In the genomic region with DNA sequence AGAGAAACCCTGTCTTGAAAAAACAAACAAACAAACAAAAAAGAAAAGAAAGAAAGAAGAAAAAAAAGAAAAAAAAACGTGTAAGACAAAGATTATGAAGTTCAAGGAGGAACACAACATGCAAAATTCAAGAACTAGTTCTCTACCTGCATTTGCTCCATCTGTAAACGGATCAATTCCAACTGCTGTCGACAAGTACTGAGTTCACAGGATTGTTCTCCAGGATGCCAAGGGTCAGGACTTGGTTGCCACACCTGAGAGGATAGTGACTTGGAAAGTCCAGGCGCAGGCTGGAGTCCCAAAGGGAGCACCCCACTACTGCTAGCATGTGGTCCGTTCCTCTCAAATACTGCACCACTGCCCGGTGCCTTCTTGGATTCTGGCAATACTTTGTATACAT, we compare ENCODE assay signal across 30 mouse cellular contexts. TPM values are rescaled to one million over a fixed set of nuclear protein-coding genes. Genes with fewer than 3 reads are reported as not detected.
DNase-seq lines count a peak whose midpoint lies in the region; ATAC-seq and TF ChIP-seq lines count a peak whose summit lies in the region.
"Had no signal": no experiment of that assay in that cellular context is flagged by ENCODE, and none has a peak within 500 bp of the region (broad histone marks: within the 10 kb centered on the region; RNA-seq: fewer than 3 reads in every experiment).

No protein-coding gene starts in this region.

- no peak overlapping the region for H3K4me2 ChIP-seq in liver, embryonic 12.5 days
- H3K4me2 ChIP-seq in midbrain, embryonic 11.5 days = no peak overlapping the region
- H3K4me2 ChIP-seq: embryonic facial prominence, embryonic 13.5 days; embryonic facial prominence, embryonic 15.5 days; forebrain, embryonic 12.5 days had no signal

- TF ChIP-seq EP300 in heart, adult 2 months (IDR thresholded peaks at IDR 0.05; ENCODE audit: insufficient read depth, low read depth, low read length) = no peak

- peaks cover 17% of the 10 kb centered on the region for H3K36me3 ChIP-seq in heart, adult 2 months (ENCODE audit: control insufficient read depth, insufficient read depth, low read length)
- peaks cover 50% of the 10 kb centered on the region for H3K36me3 ChIP-seq in heart, embryonic 10.5 days
- H3K36me3 ChIP-seq in liver, adult 2 months (ENCODE audit: control insufficient read depth, insufficient read depth, low read length) = peaks cover 17% of the 10 kb centered on the region
- H3K36me3 ChIP-seq in liver, embryonic 12.5 days = peaks cover 57% of the 10 kb centered on the region
- peaks cover 13% of the 10 kb centered on the region for H3K36me3 ChIP-seq in midbrain, embryonic 11.5 days (ENCODE audit: control insufficient read depth, insufficient read depth, low read length)
- H3K36me3 ChIP-seq in midbrain, embryonic 10.5 days = peaks cover 57% of the 10 kb centered on the region

- H3K4me1 ChIP-seq in heart, adult 2 months (ENCODE audit: control insufficient read depth, insufficient read depth, low read length) = peaks cover 2% of the 10 kb centered on the region
- peaks cover 27% of the 10 kb centered on the region for H3K4me1 ChIP-seq in heart, embryonic 10.5 days
- peaks cover 25% of the 10 kb centered on the region for H3K4me1 ChIP-seq in liver, adult 2 months (ENCODE audit: control insufficient read depth, insufficient read depth, low read length)
- peaks cover 7% of the 10 kb centered on the region for H3K4me1 ChIP-seq in liver, embryonic 12.5 days
- H3K4me1 ChIP-seq in midbrain, embryonic 11.5 days (ENCODE audit: control insufficient read depth, insufficient read depth, low read length) = no peaks in the 10 kb centered on the region
- no peaks in the 10 kb centered on the region for H3K4me1 ChIP-seq in midbrain, embryonic 10.5 days
- H3K4me1 ChIP-seq: forebrain, embryonic 10.5 days; forebrain, embryonic 12.5 days had no signal

- TF ChIP-seq POLR2A in heart, adult 2 months (IDR thresholded peaks at IDR 0.05; ENCODE audit: insufficient read depth, low read depth, low read length) = no peak
- no peak for TF ChIP-seq POLR2A in liver, adult 2 months (IDR thresholded peaks at IDR 0.05; ENCODE audit: extremely low read depth, insufficient read depth, low read length)

- H3K9ac ChIP-seq in heart, adult 2 months (ENCODE audit: low read depth, low read length) = no peak overlapping the region
- H3K9ac ChIP-seq in liver, adult 2 months (ENCODE audit: low read depth, low read length) = no peak overlapping the region
- H3K9ac ChIP-seq in liver, embryonic 12.5 days = no peak overlapping the region
- no peak overlapping the region for H3K9ac ChIP-seq in midbrain, embryonic 11.5 days (ENCODE audit: low read length)
- H3K9ac ChIP-seq: embryonic facial prominence, embryonic 13.5 days; embryonic facial prominence, embryonic 15.5 days; forebrain, embryonic 12.5 days had no signal

- peak overlapping the region; percentile 70 for H3K4me3 ChIP-seq in gastrocnemius, adult 2 months
- no peak overlapping the region for H3K4me3 ChIP-seq in heart, adult 2 months
- H3K4me3 ChIP-seq in heart, embryonic 10.5 days = no peak overlapping the region
- no peak overlapping the region for H3K4me3 ChIP-seq in liver, adult 2 months (ENCODE audit: insufficient read depth, low read depth, low read length)
- H3K4me3 ChIP-seq in liver, embryonic 12.5 days = no peak overlapping the region
- H3K4me3 ChIP-seq in midbrain, embryonic 11.5 days (ENCODE audit: low read depth, low read length) = no peak overlapping the region
- no peak overlapping the region for H3K4me3 ChIP-seq in midbrain, embryonic 10.5 days
- H3K4me3 ChIP-seq: embryonic facial prominence, embryonic 13.5 days; embryonic facial prominence, embryonic 15.5 days; erythroblast, embryonic 14.5 days; forebrain, embryonic 10.5 days; forebrain, embryonic 12.5 days had no signal

- WGBS in heart, adult 2 months = 90% methylated on average over 6 of the region's 6 CpGs
- WGBS in heart, embryonic 10.5 days = 90% methylated on average over 6 of the region's 6 CpGs
- WGBS in liver, adult 2 months = 34% methylated on average over 6 of the region's 6 CpGs
- WGBS in liver, embryonic 12.5 days (ENCODE audit: insufficient replicate concordance) = 82% methylated on average over 6 of the region's 6 CpGs
- 88% methylated on average over 6 of the region's 6 CpGs for WGBS in midbrain, embryonic 11.5 days
- WGBS in midbrain, embryonic 10.5 days = 91% methylated on average over 6 of the region's 6 CpGs

- H3K27ac ChIP-seq in gastrocnemius, adult 2 months = peak overlapping the region; percentile 92
- H3K27ac ChIP-seq in heart, adult 2 months = peak overlapping the region; percentile 84
- no peak overlapping the region for H3K27ac ChIP-seq in heart, embryonic 10.5 days
- H3K27ac ChIP-seq in liver, adult 2 months (replicated peaks; ENCODE audit: insufficient read depth, low read depth, low read length) = peak overlapping the region; percentile 73
- no peak overlapping the region for H3K27ac ChIP-seq in liver, embryonic 12.5 days
- H3K27ac ChIP-seq in midbrain, embryonic 11.5 days (ENCODE audit: low read depth, low read length) = no peak overlapping the region
- H3K27ac ChIP-seq in midbrain, embryonic 10.5 days (replicated peaks) = no peak overlapping the region
- H3K27ac ChIP-seq: forebrain, embryonic 10.5 days; forebrain, embryonic 12.5 days had no signal

- H3K79me2 ChIP-seq in heart, adult 2 months (replicated peaks; ENCODE audit: control insufficient read depth, insufficient read depth, low read length) = no peaks in the 10 kb centered on the region
- H3K79me2 ChIP-seq in liver, adult 2 months (ENCODE audit: control insufficient read depth, insufficient read depth, low read length) = peaks cover 10% of the 10 kb centered on the region; the same call in 1 of the 2 replicates

- no peak for TF ChIP-seq CTCF in gastrocnemius, adult 2 months (IDR thresholded peaks at IDR 0.05)
- no peak for TF ChIP-seq CTCF in heart, adult 2 months (IDR thresholded peaks at IDR 0.05)
- no peak for TF ChIP-seq CTCF in liver, adult 2 months (IDR thresholded peaks at IDR 0.05; ENCODE audit: low read depth, low read length)

- H3K27me3 ChIP-seq in heart, adult 2 months (ENCODE audit: control insufficient read depth, insufficient read depth, low read length) = no peaks in the 10 kb centered on the region
- H3K27me3 ChIP-seq in heart, embryonic 10.5 days (ENCODE audit: insufficient read depth, poor library complexity, severe bottlenecking) = no peaks in the 10 kb centered on the region
- H3K27me3 ChIP-seq in liver, adult 2 months (ENCODE audit: control insufficient read depth, insufficient read depth, low read length) = no peaks in the 10 kb centered on the region
- H3K27me3 ChIP-seq in liver, embryonic 12.5 days (replicated peaks) = no peaks in the 10 kb centered on the region
- no peaks in the 10 kb centered on the region for H3K27me3 ChIP-seq in midbrain, embryonic 11.5 days (ENCODE audit: control insufficient read depth, insufficient read depth, low read length)
- H3K27me3 ChIP-seq in midbrain, embryonic 10.5 days (ENCODE audit: low read depth, poor library complexity, severe bottlenecking) = peaks cover 6% of the 10 kb centered on the region
- H3K27me3 ChIP-seq: embryonic facial prominence, embryonic 13.5 days; embryonic facial prominence, embryonic 15.5 days had no signal

- DNase-seq in gastrocnemius, adult 2 months = peak; percentile 36
- no peak for DNase-seq in gastrocnemius, postnatal 25 days
- DNase-seq in heart, adult 2 months = no peak
- no peak for DNase-seq in heart, embryonic 10.5 days (ENCODE audit: low spot score)
- peak; percentile 95 for DNase-seq in liver, adult 2 months (ENCODE audit: extremely low read depth, low read depth, low spot score)
- DNase-seq in midbrain, embryonic 11.5 days (ENCODE audit: low spot score, missing footprints) = peak; percentile 47
- no peak for DNase-seq in midbrain, embryonic 10.5 days (ENCODE audit: low spot score)
- DNase-seq: adrenal gland, adult 2 months; adrenal gland, postnatal 10 days; adrenal gland, postnatal 25 days; cerebellum, adult 11 months; cerebellum, adult 18-20 months; cerebellum, adult 8-10 months; cerebellum, adult 9-11 months; cerebellum, postnatal 14 days; cerebellum, postnatal 36 days; embryo, embryonic 11 days had no signal

- ATAC-seq in liver, embryonic 12.5 days = no peak
- ATAC-seq in midbrain, embryonic 11.5 days (ENCODE audit: low FRiP score) = no peak
- ATAC-seq: forebrain, embryonic 14.5 days had no signal

- intact Hi-C loops in gastrocnemius, adult 2 months (cut with DNase I) = no loop called here
- intact Hi-C loops in heart, adult 2 months (cut with DNase I) = no loop called here

- no peaks in the 10 kb centered on the region for H3K9me3 ChIP-seq in heart, embryonic 10.5 days
- H3K9me3 ChIP-seq in liver, embryonic 12.5 days (replicated peaks) = no peaks in the 10 kb centered on the region
- no peaks in the 10 kb centered on the region for H3K9me3 ChIP-seq in midbrain, embryonic 11.5 days (ENCODE audit: control insufficient read depth, low read length)
- H3K9me3 ChIP-seq in midbrain, embryonic 10.5 days (replicated peaks) = no peaks in the 10 kb centered on the region
- H3K9me3 ChIP-seq: embryonic facial prominence, embryonic 13.5 days; embryonic facial prominence, embryonic 15.5 days; forebrain, embryonic 10.5 days; forebrain, embryonic 12.5 days had no signal

RNA-seq across cellular contexts. Expression of a gene that starts 26.9 kb away (rescaled TPM):
- total RNA-seq in gastrocnemius, adult 2 months (2021) = 10 to 100 TPM; 12.2 to 27.1 TPM
- total RNA-seq in gastrocnemius, postnatal 25 days (2021) = 10 to 100 TPM; 19.1 to 26.6 TPM
- 10 to 100 TPM; 34.3 to 45.7 TPM for total RNA-seq in heart, adult 2 months (2021)
- polyA plus RNA-seq in heart, adult 2 months (2012; rRNA removed) = 98.9 and 139 TPM in 2 replicates
- 188 and 243 TPM in 2 replicates for polyA plus RNA-seq in heart, embryonic 10.5 days (2016; fragmentation: Nextera tagmentation; extraction: Ambion mirVana)
- 6.0 and 10.3 TPM in 2 replicates for total RNA-seq in liver, adult 2 months (2014; rRNA removed)
- polyA plus RNA-seq in liver, adult 2 months (2012; rRNA removed) = 36.6 and 45.0 TPM in 2 replicates
- polyA plus RNA-seq in liver, embryonic 12.5 days (2016; fragmentation: Nextera tagmentation; extraction: Ambion mirVana) = 187 and 205 TPM in 2 replicates
- 308 and 312 TPM in 2 replicates for polyA plus RNA-seq in midbrain, embryonic 11.5 days (2014; fragmentation: Nextera tagmentation; extraction: Ambion mirVana)
- polyA plus RNA-seq in midbrain, embryonic 10.5 days (2016; fragmentation: Nextera tagmentation; extraction: Ambion mirVana) = 302 and 324 TPM in 2 replicates

RNA-seq across cellular contexts. Expression of a gene that starts 31.4 kb away (rescaled TPM):
- total RNA-seq in gastrocnemius, adult 2 months (2021) = 10 to 100 TPM; 60.1 to 73.8 TPM
- total RNA-seq in gastrocnemius, postnatal 25 days (2021) = 10 to 100 TPM; 38.9 to 63.2 TPM
- 10 to 100 TPM; 54.4 to 63.2 TPM for total RNA-seq in heart, adult 2 months (2021)
- 52.2 and 73.7 TPM in 2 replicates for polyA plus RNA-seq in heart, adult 2 months (2012; rRNA removed)
- 28.2 and 31.1 TPM in 2 replicates for polyA plus RNA-seq in heart, embryonic 10.5 days (2016; fragmentation: Nextera tagmentation; extraction: Ambion mirVana)
- total RNA-seq in liver, adult 2 months (2014; rRNA removed) = 99.8 and 108 TPM in 2 replicates
- 50.5 and 61.5 TPM in 2 replicates for polyA plus RNA-seq in liver, adult 2 months (2012; rRNA removed)
- 37.5 and 38.0 TPM in 2 replicates for polyA plus RNA-seq in liver, embryonic 12.5 days (2016; fragmentation: Nextera tagmentation; extraction: Ambion mirVana)
- 26.6 and 27.1 TPM in 2 replicates for polyA plus RNA-seq in midbrain, embryonic 11.5 days (2014; fragmentation: Nextera tagmentation; extraction: Ambion mirVana)
- 33.7 and 35.9 TPM in 2 replicates for polyA plus RNA-seq in midbrain, embryonic 10.5 days (2016; fragmentation: Nextera tagmentation; extraction: Ambion mirVana)

RNA-seq across cellular contexts. Expression of a gene that starts 47.3 kb away (rescaled TPM):
- not detected for total RNA-seq in gastrocnemius, adult 2 months (2021)
- not detected for total RNA-seq in gastrocnemius, postnatal 25 days (2021)
- not detected for total RNA-seq in heart, adult 2 months (2021)
- not detected in 2 replicates for polyA plus RNA-seq in heart, adult 2 months (2012; rRNA removed)
- polyA plus RNA-seq in heart, embryonic 10.5 days (2016; fragmentation: Nextera tagmentation; extraction: Ambion mirVana) = not detected in 2 replicates
- not detected in 2 replicates for total RNA-seq in liver, adult 2 months (2014; rRNA removed)
- polyA plus RNA-seq in liver, adult 2 months (2012; rRNA removed) = not detected in 2 replicates
- polyA plus RNA-seq in liver, embryonic 12.5 days (2016; fragmentation: Nextera tagmentation; extraction: Ambion mirVana) = not detected in 2 replicates
- not detected in 2 replicates for polyA plus RNA-seq in midbrain, embryonic 11.5 days (2014; fragmentation: Nextera tagmentation; extraction: Ambion mirVana)
- polyA plus RNA-seq in midbrain, embryonic 10.5 days (2016; fragmentation: Nextera tagmentation; extraction: Ambion mirVana) = not detected in 2 replicates
- total RNA-seq: adrenal gland, adult 2 months; adrenal gland, postnatal 10 days; adrenal gland, postnatal 25 days; adrenal gland, postnatal 4 days; common myeloid progenitor, adult 5-6 weeks; ES-E14; MEL had no signal
- polyA plus RNA-seq: adrenal gland, adult 2 months; brain, embryonic 14.5 days; C2C12; embryonic facial prominence, embryonic 13.5 days; erythroblast, embryonic 14.5 days; forebrain, embryonic 10.5 days; forebrain, embryonic 12.5 days; forebrain, embryonic 14.5 days had no signal

RNA-seq across cellular contexts. Expression of a gene that starts 53.2 kb away (rescaled TPM):
- 1 to 10 TPM in 1 of 2 experiments, under 1 TPM in 1; 0.71 to 1.9 TPM for total RNA-seq in gastrocnemius, adult 2 months (2021)
- total RNA-seq in gastrocnemius, postnatal 25 days (2021) = 1 to 10 TPM; 1.0 to 1.3 TPM
- total RNA-seq in heart, adult 2 months (2021) = 1 to 10 TPM; 1.6 to 2.1 TPM
- 3.3 and 6.9 TPM in 2 replicates for polyA plus RNA-seq in heart, adult 2 months (2012; rRNA removed)
- polyA plus RNA-seq in heart, embryonic 10.5 days (2016; fragmentation: Nextera tagmentation; extraction: Ambion mirVana) = 2.6 and 2.9 TPM in 2 replicates
- total RNA-seq in liver, adult 2 months (2014; rRNA removed) = 0.09 and 0.34 TPM in 2 replicates
- 0.66 and 1.2 TPM in 2 replicates for polyA plus RNA-seq in liver, adult 2 months (2012; rRNA removed)
- polyA plus RNA-seq in liver, embryonic 12.5 days (2016; fragmentation: Nextera tagmentation; extraction: Ambion mirVana) = 3.4 and 3.7 TPM in 2 replicates
- 3.0 and 4.7 TPM in 2 replicates for polyA plus RNA-seq in midbrain, embryonic 11.5 days (2014; fragmentation: Nextera tagmentation; extraction: Ambion mirVana)
- polyA plus RNA-seq in midbrain, embryonic 10.5 days (2016; fragmentation: Nextera tagmentation; extraction: Ambion mirVana) = 4.8 and 6.5 TPM in 2 replicates

Comparison
In these comparisons a context has a peak if more than half of its experiments do, and no peak if none do; other contexts are left out.
1. DNase-seq: peak in gastrocnemius, adult 2 months (single experiment), liver, adult 2 months (single experiment) and midbrain, embryonic 11.5 days (single experiment); none in gastrocnemius, postnatal 25 days (single experiment), heart, adult 2 months (0 of 2), heart, embryonic 10.5 days (single experiment) and midbrain, embryonic 10.5 days (single experiment).
2. H3K27ac ChIP-seq: peak in gastrocnemius, adult 2 months (single experiment), heart, adult 2 months (single experiment) and liver, adult 2 months (single experiment); none in heart, embryonic 10.5 days (single experiment), liver, embryonic 12.5 days (single experiment), midbrain, embryonic 11.5 days (single experiment) and midbrain, embryonic 10.5 days (single experiment).